Mouse (Mus musculus): ENCODE results near the gene Rbms3.

DNA sequence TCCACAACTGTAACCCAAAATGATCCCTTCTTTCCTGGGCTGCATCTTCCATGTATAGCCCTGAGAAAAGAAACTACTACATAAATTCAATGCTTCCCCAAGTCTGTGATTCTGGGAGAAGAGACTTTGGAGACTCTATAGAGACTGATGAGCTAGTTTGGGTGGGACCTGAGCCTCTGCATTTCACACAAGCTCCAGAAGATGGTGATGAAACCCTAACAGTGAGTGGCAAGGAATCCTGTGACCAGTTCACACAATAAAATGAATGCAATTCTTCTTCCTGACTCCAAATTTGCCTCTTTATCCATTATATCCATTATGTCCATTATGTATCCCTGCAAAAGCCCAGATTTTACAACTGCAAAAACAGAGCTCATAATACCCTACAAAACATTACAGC lies 2.5 kb downstream of the Rbms3 start:
- no peak for TF ChIP-seq POLR2A (IDR thresholded peaks at IDR 0.05; ENCODE audit: extremely low read depth, insufficient read depth, low read length)
- no peak for TF ChIP-seq CTCF (IDR thresholded peaks at IDR 0.05; ENCODE audit: extremely low read depth, insufficient read depth, low read length)

Data from cortical plate, adult 2 months (tissue).